Mouse (Mus musculus): ENCODE data around the gene Adarb2. TPM values are rescaled to one million over a fixed set of nuclear protein-coding genes. Genes with fewer than 3 reads are reported as not detected.

The Adarb2 gene
- polyA plus RNA-seq, 1 experiment = not detected

GRCm38 (mm10) chr13:8439188-8439835, 236.6 kb downstream of the Adarb2 start:
- Histone ChIP-seq H3K4me3 (ENCODE audit: insufficient read depth, low read length) (no peak overlapping the region), H3K27ac (ENCODE audit: insufficient read depth, low read length) (no peak overlapping the region), H3K4me1 (ENCODE audit: control insufficient read depth, insufficient read depth, low read length) (no peaks in the 10 kb centered on the region)
- TF ChIP-seq POLR2A (IDR thresholded peaks at IDR 0.05; ENCODE audit: low read depth, low read length) = no peak
- TF ChIP-seq CTCF (IDR thresholded peaks at IDR 0.05; ENCODE audit: borderline replicate concordance, insufficient read depth, low read length) = no peak

- TF ChIP-seq CTCF (IDR thresholded peaks at IDR 0.05; ENCODE audit: borderline replicate concordance, insufficient read depth, low read length) (no peak), POLR2A (IDR thresholded peaks at IDR 0.05; ENCODE audit: low read depth, low read length) (no peak)
- H3K4me3 ChIP-seq (ENCODE audit: insufficient read depth, low read length) = no peak overlapping the region
These were observed 242.7 kb downstream of the Adarb2 start for GRCm38 (mm10) chr13:8445415-8445814.

GRCm38 (mm10) chr13:8448192-8448879, 245.7 kb downstream of the Adarb2 start:
- TF ChIP-seq CTCF (IDR thresholded peaks at IDR 0.05; ENCODE audit: borderline replicate concordance, insufficient read depth, low read length) = no peak
- no peak for TF ChIP-seq POLR2A (IDR thresholded peaks at IDR 0.05; ENCODE audit: low read depth, low read length)
- Histone ChIP-seq H3K4me3 (ENCODE audit: insufficient read depth, low read length) (no peak overlapping the region), H3K27ac (ENCODE audit: insufficient read depth, low read length) (no peak overlapping the region), H3K4me1 (ENCODE audit: control insufficient read depth, insufficient read depth, low read length) (no peaks in the 10 kb centered on the region)

More at GRCm38 (mm10) chr13:8445415-8445814, 242.7 kb downstream of the Adarb2 start:
- Histone ChIP-seq H3K4me1 (ENCODE audit: control insufficient read depth, insufficient read depth, low read length) (no peaks in the 10 kb centered on the region), H3K27ac (ENCODE audit: insufficient read depth, low read length) (no peak overlapping the region)

- Histone ChIP-seq H3K4me3 (ENCODE audit: insufficient read depth, low read length) (no peak overlapping the region), H3K27ac (ENCODE audit: insufficient read depth, low read length) (no peak overlapping the region), H3K4me1 (ENCODE audit: control insufficient read depth, insufficient read depth, low read length) (no peaks in the 10 kb centered on the region)
- TF ChIP-seq CTCF (IDR thresholded peaks at IDR 0.05; ENCODE audit: borderline replicate concordance, insufficient read depth, low read length) (no peak), POLR2A (IDR thresholded peaks at IDR 0.05; ENCODE audit: low read depth, low read length) (no peak)
These were observed 248.9 kb downstream of the Adarb2 start for GRCm38 (mm10) chr13:8451581-8451980.

GRCm38 (mm10) chr13:8456886-8457285, 254.2 kb downstream of the Adarb2 start:
- Histone ChIP-seq H3K27ac (ENCODE audit: insufficient read depth, low read length) (no peak overlapping the region), H3K4me3 (ENCODE audit: insufficient read depth, low read length) (no peak overlapping the region), H3K4me1 (ENCODE audit: control insufficient read depth, insufficient read depth, low read length) (no peaks in the 10 kb centered on the region)
- TF ChIP-seq POLR2A (IDR thresholded peaks at IDR 0.05; ENCODE audit: low read depth, low read length) = no peak
- TF ChIP-seq CTCF (IDR thresholded peaks at IDR 0.05; ENCODE audit: borderline replicate concordance, insufficient read depth, low read length) = no peak

GRCm38 (mm10) chr13:8457831-8458230, 255.2 kb downstream of the Adarb2 start:
- no peak for TF ChIP-seq CTCF (IDR thresholded peaks at IDR 0.05; ENCODE audit: borderline replicate concordance, insufficient read depth, low read length)
- no peak for TF ChIP-seq POLR2A (IDR thresholded peaks at IDR 0.05; ENCODE audit: low read depth, low read length)
- no peak overlapping the region for H3K27ac ChIP-seq (ENCODE audit: insufficient read depth, low read length)

GRCm38 (mm10) chr13:8467591-8468366, 265.1 kb downstream of the Adarb2 start:
- H3K4me1 ChIP-seq (ENCODE audit: control insufficient read depth, insufficient read depth, low read length) = no peaks in the 10 kb centered on the region
- no peak overlapping the region for H3K27ac ChIP-seq (ENCODE audit: insufficient read depth, low read length)
- no peak overlapping the region for H3K4me3 ChIP-seq (ENCODE audit: insufficient read depth, low read length)
- TF ChIP-seq POLR2A (IDR thresholded peaks at IDR 0.05; ENCODE audit: low read depth, low read length) (no peak), CTCF (IDR thresholded peaks at IDR 0.05; ENCODE audit: borderline replicate concordance, insufficient read depth, low read length) (no peak)

More at GRCm38 (mm10) chr13:8457831-8458230, 255.2 kb downstream of the Adarb2 start:
- H3K4me1 ChIP-seq (ENCODE audit: control insufficient read depth, insufficient read depth, low read length) = no peaks in the 10 kb centered on the region
- H3K4me3 ChIP-seq (ENCODE audit: insufficient read depth, low read length) = no peak overlapping the region

- H3K27ac ChIP-seq (ENCODE audit: insufficient read depth, low read length) = no peak overlapping the region
These were observed 273.6 kb downstream of the Adarb2 start for GRCm38 (mm10) chr13:8476237-8476636.

GRCm38 (mm10) chr13:8478731-8479130, 276.1 kb downstream of the Adarb2 start:
- H3K4me1 ChIP-seq (ENCODE audit: control insufficient read depth, insufficient read depth, low read length) = no peaks in the 10 kb centered on the region
- TF ChIP-seq POLR2A (IDR thresholded peaks at IDR 0.05; ENCODE audit: low read depth, low read length) (no peak), CTCF (IDR thresholded peaks at IDR 0.05; ENCODE audit: borderline replicate concordance, insufficient read depth, low read length) (no peak)

More at GRCm38 (mm10) chr13:8476237-8476636, 273.6 kb downstream of the Adarb2 start:
- Histone ChIP-seq H3K4me1 (ENCODE audit: control insufficient read depth, insufficient read depth, low read length) (no peaks in the 10 kb centered on the region), H3K4me3 (ENCODE audit: insufficient read depth, low read length) (no peak overlapping the region)
- TF ChIP-seq POLR2A (IDR thresholded peaks at IDR 0.05; ENCODE audit: low read depth, low read length) = no peak
- TF ChIP-seq CTCF (IDR thresholded peaks at IDR 0.05; ENCODE audit: borderline replicate concordance, insufficient read depth, low read length) = no peak

More at GRCm38 (mm10) chr13:8478731-8479130, 276.1 kb downstream of the Adarb2 start:
- H3K27ac ChIP-seq (ENCODE audit: insufficient read depth, low read length) = no peak overlapping the region
- no peak overlapping the region for H3K4me3 ChIP-seq (ENCODE audit: insufficient read depth, low read length)

All from embryonic fibroblast, embryonic 13.5 days (primary cell).